In the genomic region with DNA sequence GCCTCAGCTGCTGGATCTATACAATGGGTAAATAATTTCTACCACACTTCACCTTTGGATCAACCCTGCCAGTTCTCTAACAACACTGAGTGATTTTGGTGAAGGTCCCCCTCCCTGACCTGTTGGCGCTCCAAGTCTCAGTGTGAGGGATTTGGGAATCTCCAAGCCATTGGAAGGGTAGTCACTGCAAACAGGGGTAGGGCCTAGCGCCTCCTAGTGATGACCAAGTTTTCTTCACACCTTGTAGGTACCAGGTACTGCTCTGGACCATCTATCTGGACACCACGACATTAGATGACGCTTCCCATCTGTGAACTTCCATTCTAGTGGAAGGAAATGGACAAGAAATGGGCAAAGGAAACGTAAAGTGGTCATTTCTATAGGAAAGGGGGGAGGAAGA, we compare ENCODE assay signal across 10 mouse cellular contexts. TPM values are rescaled to one million over a fixed set of nuclear protein-coding genes. Genes with fewer than 3 reads are reported as not detected.
A peak's percentile ranks its signal among the peaks of the same experiment; 100 is the strongest.
DNase-seq lines count a peak whose midpoint lies in the region; ATAC-seq and TF ChIP-seq lines count a peak whose summit lies in the region.
"Had no signal": no experiment of that assay in that cellular context is flagged by ENCODE, and none has a peak within 500 bp of the region (broad histone marks: within the 10 kb centered on the region; RNA-seq: fewer than 3 reads in every experiment).

No protein-coding gene starts in this region.

- H3K4me2 ChIP-seq in heart, postnatal 0 days (ENCODE audit: low read depth, low read length) = peak overlapping the region; percentile 86; the same call in 1 of the 2 replicates
- H3K4me2 ChIP-seq in hindbrain, embryonic 13.5 days = peak overlapping the region; percentile 82
- H3K4me2 ChIP-seq in midbrain, embryonic 13.5 days (replicated peaks) = peak overlapping the region; percentile 77

- peak; percentile 28 for TF ChIP-seq CTCF in heart, postnatal 0 days (IDR thresholded peaks at IDR 0.05; ENCODE audit: low read depth)
- TF ChIP-seq CTCF in bone marrow, adult 2 months (IDR thresholded peaks at IDR 0.05; ENCODE audit: control insufficient read depth, insufficient read depth, low read length) = 0 out of 2 replicates have a peak, but pooled peaks have one; percentile 5

- DNase-seq in heart, postnatal 0 days (ENCODE audit: low spot score) = no peak
- no peak for DNase-seq in heart, adult 18-20 months
- no peak for DNase-seq in left cerebral cortex, postnatal 36 days (ENCODE audit: low spot score in 2 of 2)
- DNase-seq in thymus, postnatal 4 days = no peak
- DNase-seq in heart, postnatal 25 days (ENCODE audit: low spot score) = no peak

- WGBS in heart, postnatal 0 days = 21% methylated on average over 5 of the region's 5 CpGs
- 14% methylated on average over 5 of the region's 5 CpGs for WGBS in bone marrow, adult 2 months
- WGBS in hindbrain, embryonic 13.5 days = 15% methylated on average over 5 of the region's 5 CpGs
- 16% methylated on average over 5 of the region's 5 CpGs for WGBS in midbrain, embryonic 13.5 days

- intact Hi-C loops in left cerebral cortex, postnatal 36 days (cut with DNase I) = loop anchor here (2.0 kb wide), 1 partner anchor 41 kb away; no protein-coding TSS in a partner anchor
- intact Hi-C loops in heart, postnatal 25 days (cut with DNase I) = no loop called here

- ATAC-seq in heart, postnatal 0 days (ENCODE audit: insufficient read depth, low read depth) = no peak
- ATAC-seq in hindbrain, embryonic 13.5 days (ENCODE audit: low FRiP score) = no peak
- no peak for ATAC-seq in midbrain, embryonic 13.5 days
- ATAC-seq: Patski had no signal

- TF ChIP-seq EP300 in heart, postnatal 0 days (IDR thresholded peaks at IDR 0.05; ENCODE audit: low read depth) = no peak

- peaks cover 52% of the 10 kb centered on the region for H3K27me3 ChIP-seq in heart, postnatal 0 days (ENCODE audit: control insufficient read depth, insufficient read depth, low read length)
- H3K27me3 ChIP-seq in hindbrain, embryonic 13.5 days = peaks cover 71% of the 10 kb centered on the region
- peaks cover 64% of the 10 kb centered on the region for H3K27me3 ChIP-seq in midbrain, embryonic 13.5 days

- H3K4me1 ChIP-seq in heart, postnatal 0 days (ENCODE audit: control insufficient read depth, insufficient read depth) = peaks cover 9% of the 10 kb centered on the region
- no peaks in the 10 kb centered on the region; the same call in 1 of the 2 replicates for H3K4me1 ChIP-seq in bone marrow, adult 2 months (ENCODE audit: control insufficient read depth, insufficient read depth, low read length)
- peaks cover 23% of the 10 kb centered on the region for H3K4me1 ChIP-seq in hindbrain, embryonic 13.5 days (replicated peaks)
- peaks cover 22% of the 10 kb centered on the region for H3K4me1 ChIP-seq in midbrain, embryonic 13.5 days (replicated peaks)

- H3K9ac ChIP-seq in heart, postnatal 0 days (replicated peaks; ENCODE audit: low read depth, low read length) = no peak overlapping the region
- H3K9ac ChIP-seq in hindbrain, embryonic 13.5 days = peak overlapping the region; percentile 76
- H3K9ac ChIP-seq in midbrain, embryonic 13.5 days (replicated peaks) = no peak overlapping the region
- H3K9ac ChIP-seq: liver, embryonic 15.5 days had no signal

- no peaks in the 10 kb centered on the region for H3K9me3 ChIP-seq in heart, postnatal 0 days (replicated peaks; ENCODE audit: control insufficient read depth, low read length)
- H3K9me3 ChIP-seq in hindbrain, embryonic 13.5 days = no peaks in the 10 kb centered on the region
- no peaks in the 10 kb centered on the region for H3K9me3 ChIP-seq in midbrain, embryonic 13.5 days
- H3K9me3 ChIP-seq: liver, embryonic 15.5 days had no signal

- H3K4me3 ChIP-seq in heart, postnatal 0 days (ENCODE audit: low read depth, low read length) = peak overlapping the region; percentile 55; the same call in 1 of the 2 replicates
- no peak overlapping the region for H3K4me3 ChIP-seq in bone marrow, adult 2 months (replicated peaks; ENCODE audit: control insufficient read depth, low read depth, low read length)
- peak overlapping the region; percentile 58 for H3K4me3 ChIP-seq in hindbrain, embryonic 13.5 days
- peak overlapping the region; percentile 51 for H3K4me3 ChIP-seq in midbrain, embryonic 13.5 days (replicated peaks)

- TF ChIP-seq POLR2A in bone marrow, adult 2 months (IDR thresholded peaks at IDR 0.05; ENCODE audit: borderline replicate concordance, control insufficient read depth, low read depth, low read length) = no peak

- H3K27ac ChIP-seq in heart, postnatal 0 days (ENCODE audit: low read depth) = no peak overlapping the region
- H3K27ac ChIP-seq in bone marrow, adult 2 months (ENCODE audit: control insufficient read depth, insufficient read depth, low read depth, low read length, poor library complexity) = no peak overlapping the region
- no peak overlapping the region for H3K27ac ChIP-seq in hindbrain, embryonic 13.5 days
- H3K27ac ChIP-seq in midbrain, embryonic 13.5 days = no peak overlapping the region
- H3K27ac ChIP-seq: liver, embryonic 15.5 days had no signal

- no peaks in the 10 kb centered on the region for H3K36me3 ChIP-seq in heart, postnatal 0 days (replicated peaks; ENCODE audit: control insufficient read depth, insufficient read depth, low read length)
- H3K36me3 ChIP-seq in hindbrain, embryonic 13.5 days = no peaks in the 10 kb centered on the region
- H3K36me3 ChIP-seq in midbrain, embryonic 13.5 days = no peaks in the 10 kb centered on the region
- H3K36me3 ChIP-seq: liver, embryonic 15.5 days had no signal

RNA-seq across cellular contexts. Expression of a gene that starts 0.5 kb away (rescaled TPM):
- not detected in 2 replicates for total RNA-seq in heart, postnatal 0 days (2014; rRNA removed; ENCODE audit: low replicate concordance)
- polyA plus RNA-seq in heart, postnatal 0 days (2015; fragmentation: Nextera tagmentation; extraction: Ambion mirVana) = not detected in 2 replicates
- total RNA-seq in heart, adult 18-20 months (2021) = not detected
- polyA plus RNA-seq in bone marrow, adult 2 months (2011; ENCODE audit: insufficient read depth, insufficient read length, low replicate concordance, missing spikeins) = not detected in 2 replicates
- polyA plus RNA-seq in hindbrain, embryonic 13.5 days (2015; fragmentation: Nextera tagmentation; extraction: Ambion mirVana) = 0.18 and 0.27 TPM in 2 replicates
- polyA plus RNA-seq in midbrain, embryonic 13.5 days (2015; fragmentation: Nextera tagmentation; extraction: Ambion mirVana) = 0.11 and 0.14 TPM in 2 replicates
- 1 to 10 TPM; 6.6 to 8.5 TPM for total RNA-seq in left cerebral cortex, postnatal 36 days (2021)
- not detected for total RNA-seq in heart, postnatal 25 days (2021)
- polyA plus RNA-seq: liver, embryonic 15.5 days had no signal

RNA-seq across cellular contexts. Expression of a gene that starts 16.9 kb away (rescaled TPM):
- total RNA-seq in heart, postnatal 0 days (2014; rRNA removed; ENCODE audit: low replicate concordance) = 33.2 and 55.8 TPM in 2 replicates
- polyA plus RNA-seq in heart, postnatal 0 days (2015; fragmentation: Nextera tagmentation; extraction: Ambion mirVana) = 14.2 and 16.8 TPM in 2 replicates
- 10 to 100 TPM; 17.2 to 28.6 TPM for total RNA-seq in heart, adult 18-20 months (2021)
- polyA plus RNA-seq in bone marrow, adult 2 months (2011; ENCODE audit: insufficient read depth, insufficient read length, low replicate concordance, missing spikeins) = 1.8 and 2.0 TPM in 2 replicates
- polyA plus RNA-seq in hindbrain, embryonic 13.5 days (2015; fragmentation: Nextera tagmentation; extraction: Ambion mirVana) = 40.8 and 45.3 TPM in 2 replicates
- 22.1 and 32.0 TPM in 2 replicates for polyA plus RNA-seq in midbrain, embryonic 13.5 days (2015; fragmentation: Nextera tagmentation; extraction: Ambion mirVana)
- total RNA-seq in left cerebral cortex, postnatal 36 days (2021) = 10 to 100 TPM; 73.0 to 76.2 TPM
- 10 to 100 TPM; 26.7 to 28.3 TPM for total RNA-seq in heart, postnatal 25 days (2021)

RNA-seq across cellular contexts. Expression of a gene that starts 55.0 kb away (rescaled TPM):
- total RNA-seq in heart, postnatal 0 days (2014; rRNA removed; ENCODE audit: low replicate concordance) = 29.2 and 33.2 TPM in 2 replicates
- 1,270 and 1,334 TPM in 2 replicates for polyA plus RNA-seq in heart, postnatal 0 days (2015; fragmentation: Nextera tagmentation; extraction: Ambion mirVana)
- total RNA-seq in heart, adult 18-20 months (2021) = 100 to 1,000 TPM; 596 to 645 TPM
- 135 and 195 TPM in 2 replicates for polyA plus RNA-seq in bone marrow, adult 2 months (2011; ENCODE audit: insufficient read depth, insufficient read length, low replicate concordance, missing spikeins)
- polyA plus RNA-seq in hindbrain, embryonic 13.5 days (2015; fragmentation: Nextera tagmentation; extraction: Ambion mirVana) = 424 and 441 TPM in 2 replicates
- 414 and 419 TPM in 2 replicates for polyA plus RNA-seq in midbrain, embryonic 13.5 days (2015; fragmentation: Nextera tagmentation; extraction: Ambion mirVana)
- 100 to 1,000 TPM; 196 to 197 TPM for total RNA-seq in left cerebral cortex, postnatal 36 days (2021)
- total RNA-seq in heart, postnatal 25 days (2021) = 100 to 1,000 TPM; 782 to 827 TPM
